Mouse (Mus musculus) limb, embryonic 12.5 days (tissue): ENCODE measurements around the gene Arhgap15. TPM values are rescaled to one million over a fixed set of nuclear protein-coding genes. Genes with fewer than 3 reads are reported as not detected.

Experiments used
- ATAC-seq: fragments of 200-750 bp; cut with Nextera tagmentation; 2 replicates; pipeline ENCODE4 v1.8.0; 2017; ENCODE audit warnings: low read depth, moderate TSS enrichment; ENCODE audit not compliant: insufficient number of reproducible peaks, insufficient read depth, low FRiP score, low TSS enrichment
- H3K27ac ChIP-seq: fragments of 300-500 bp; sonication (generic); 2 replicates; pipeline ENCODE4 v1.5.1; 2016; ENCODE audit warnings: mild to moderate bottlenecking, moderate library complexity
- H3K27me3 ChIP-seq: fragments of 300-500 bp; sonication (generic); 2 replicates; pipeline ENCODE4 v1.6.1; 2016; ENCODE audit warnings: mild to moderate bottlenecking, moderate library complexity
- H3K36me3 ChIP-seq: fragments of 300-500 bp; sonication (generic); 2 replicates; pipeline ENCODE4 v1.6.1; 2016; ENCODE audit warnings: mild to moderate bottlenecking, moderate library complexity
- H3K4me1 ChIP-seq: fragments of 300-500 bp; sonication (generic); replicated peaks from 2 replicates; pipeline ENCODE4 v1.6.1; 2016
- H3K4me2 ChIP-seq: fragments of 300-500 bp; sonication (generic); 2 replicates; pipeline ENCODE4 v1.6.1; 2016; ENCODE audit warnings: mild to moderate bottlenecking, moderate library complexity
- H3K4me3 ChIP-seq: fragments of 300-500 bp; sonication (generic); replicated peaks from 2 replicates; pipeline ENCODE4 v1.5.1; 2016; ENCODE audit warnings: mild to moderate bottlenecking
- H3K9ac ChIP-seq: fragments of 300-500 bp; sonication (generic); replicated peaks from 2 replicates; pipeline ENCODE4 v1.6.1; 2016; ENCODE audit warnings: mild to moderate bottlenecking, moderate library complexity
- H3K9me3 ChIP-seq: fragments of 300-500 bp; sonication (generic); 2 replicates; pipeline ENCODE4 v1.6.1; 2016; ENCODE audit warnings: mild to moderate bottlenecking, moderate library complexity
- WGBS: fragments of 180-500 bp; shearing (Covaris S2); methylation state at CpG from one replicate; pipeline ENCODE4 v1.1.7; 2016; 5-methylcytosine and 5-hydroxymethylcytosine counted together
- polyA plus RNA-seq: library from polyadenylated mRNA; unstranded; fragments of >200 nt; fragmentation: Nextera tagmentation; extraction: Ambion mirVana; gene quantifications from 2 replicates; pipeline ENCODE4 v1.2.1, GENCODE M21; 2016

Arhgap15 gene
- polyA plus RNA-seq, 1 experiment from 2014 or later: 0.51 TPM

DNA sequence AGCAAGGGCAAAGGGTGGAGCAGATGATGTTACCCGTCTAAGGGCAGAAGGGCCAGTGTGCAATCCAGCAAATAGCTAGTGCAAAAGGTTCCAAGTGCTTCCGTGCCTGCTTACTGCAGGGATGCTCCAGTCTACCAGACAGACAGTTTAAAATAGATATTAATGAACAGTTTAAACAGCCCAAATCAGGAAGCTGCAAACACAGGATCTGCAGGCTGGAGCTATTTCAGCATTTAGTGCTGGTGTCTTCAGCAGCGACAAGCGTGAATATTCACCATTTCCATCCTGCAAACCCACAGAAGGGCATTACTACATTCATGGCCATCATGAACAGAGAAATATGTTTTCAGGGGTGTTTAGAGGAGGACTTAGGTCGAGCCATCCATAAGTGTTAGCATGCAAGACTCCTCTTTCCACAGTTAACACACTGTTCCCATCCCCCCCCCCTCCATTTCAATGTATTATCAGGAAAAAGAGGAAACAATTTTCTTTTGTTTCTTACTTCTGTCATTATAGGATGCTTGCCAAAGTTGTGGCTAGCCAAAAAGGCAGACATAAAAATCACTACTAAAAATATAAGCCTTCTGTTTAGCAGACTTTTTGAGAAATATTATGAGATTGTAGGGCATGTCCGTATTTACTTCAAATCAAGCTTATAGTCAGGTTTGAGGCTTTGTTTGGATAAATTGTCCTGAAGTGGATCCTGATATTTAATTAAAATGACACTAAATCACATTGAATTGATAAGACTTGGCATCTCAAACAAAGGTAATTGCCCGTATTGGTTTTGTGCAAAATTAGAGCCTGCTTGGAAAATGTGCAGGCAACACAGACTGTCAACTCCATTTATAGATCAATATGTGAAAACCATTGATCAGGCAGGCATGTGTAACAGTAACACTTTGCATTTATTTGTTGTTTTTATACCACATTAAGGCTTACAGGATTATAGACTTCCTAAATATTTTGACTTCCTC lies 35.4 kb downstream of the Arhgap15 start:
- no peak overlapping the region for H3K4me2 ChIP-seq
- no peaks in the 10 kb centered on the region for H3K36me3 ChIP-seq
- H3K27me3 ChIP-seq: peaks cover 28% of the 10 kb centered on the region
- no peaks in the 10 kb centered on the region for H3K9me3 ChIP-seq
- WGBS: 65% methylated on average over 7 of the region's 7 CpGs
- H3K4me1 ChIP-seq: no peaks in the 10 kb centered on the region
- no peak overlapping the region for H3K27ac ChIP-seq
- H3K4me3 ChIP-seq: no peak overlapping the region
- ATAC-seq: no peak
- no peak overlapping the region for H3K9ac ChIP-seq

DNA sequence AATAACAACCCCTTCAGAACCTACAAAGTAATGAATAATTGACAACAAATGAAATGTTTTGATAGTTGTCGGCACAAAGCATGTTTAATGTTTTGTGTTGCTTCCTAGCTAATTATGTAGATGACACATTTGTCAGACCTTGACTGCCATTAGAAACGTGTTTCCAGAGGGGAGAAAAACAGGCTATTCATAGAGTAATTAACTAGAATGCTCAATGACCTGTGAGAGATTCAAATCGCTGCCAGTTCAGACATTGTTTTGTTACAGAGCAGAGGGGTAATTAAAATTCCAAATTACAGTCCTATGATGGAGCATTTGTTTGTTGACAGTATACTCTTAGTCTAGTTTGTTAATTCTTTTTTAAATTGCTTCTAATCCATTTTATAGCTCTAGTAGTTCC lies 37.5 kb downstream of the Arhgap15 start:
- H3K4me1 ChIP-seq: no peaks in the 10 kb centered on the region
- H3K27me3 ChIP-seq: peaks cover 35% of the 10 kb centered on the region
- H3K4me3 ChIP-seq: no peak overlapping the region
- H3K9me3 ChIP-seq: no peaks in the 10 kb centered on the region
- no peak overlapping the region for H3K27ac ChIP-seq
- ATAC-seq: no peak
- no peaks in the 10 kb centered on the region for H3K36me3 ChIP-seq
- WGBS: 11% methylated on average over 3 of the region's 3 CpGs
- H3K9ac ChIP-seq: no peak overlapping the region
- no peak overlapping the region for H3K4me2 ChIP-seq

DNA sequence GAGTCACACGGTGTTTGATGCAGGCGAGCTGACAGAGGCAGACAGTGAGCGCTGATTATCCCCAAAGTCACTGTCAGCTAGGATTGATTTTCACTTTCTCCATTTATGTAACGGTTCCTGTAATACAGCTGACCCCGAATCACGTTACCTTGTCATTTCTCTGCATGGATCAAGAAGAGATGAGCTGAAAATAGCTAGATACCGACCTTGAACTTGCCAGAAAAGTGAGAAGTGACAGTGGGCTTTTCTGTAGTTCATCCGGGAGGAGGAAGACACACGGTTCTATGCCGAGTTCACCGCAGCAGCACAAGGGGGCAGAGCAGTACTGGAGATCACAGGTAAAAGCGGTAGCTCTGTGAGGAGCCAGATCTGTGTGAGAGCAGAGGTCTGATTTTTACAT lies 38.5 kb downstream of the Arhgap15 start:
- no peak overlapping the region for H3K4me2 ChIP-seq
- no peaks in the 10 kb centered on the region for H3K9me3 ChIP-seq
- no peak overlapping the region for H3K27ac ChIP-seq
- no peaks in the 10 kb centered on the region for H3K36me3 ChIP-seq
- 51% methylated on average over 12 of the region's 12 CpGs for WGBS
- no peak overlapping the region for H3K9ac ChIP-seq
- H3K4me3 ChIP-seq: no peak overlapping the region
- peaks cover 35% of the 10 kb centered on the region for H3K27me3 ChIP-seq
- no peaks in the 10 kb centered on the region for H3K4me1 ChIP-seq
- ATAC-seq: no peak

DNA sequence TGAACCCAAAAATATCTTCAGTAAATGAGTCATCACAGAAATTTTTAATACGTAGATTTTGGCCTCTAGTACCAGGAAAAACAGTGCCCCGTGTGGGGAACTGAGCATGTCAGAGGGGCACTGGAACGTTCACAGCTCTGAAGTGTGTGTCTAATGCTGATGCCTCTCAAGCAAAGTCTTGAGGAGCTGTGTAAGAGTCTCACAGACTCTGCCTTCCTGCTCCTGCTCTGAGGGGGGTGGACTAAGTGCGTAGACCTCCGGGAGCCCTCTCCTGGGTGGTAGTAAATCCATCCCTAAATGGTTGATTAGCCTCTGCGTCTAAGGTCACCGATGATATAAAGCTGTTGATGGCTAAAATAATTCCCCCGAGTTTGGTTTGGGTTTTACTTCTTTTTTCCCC lies 39.9 kb downstream of the Arhgap15 start:
- peaks cover 34% of the 10 kb centered on the region for H3K27me3 ChIP-seq
- no peaks in the 10 kb centered on the region for H3K9me3 ChIP-seq
- H3K4me3 ChIP-seq: no peak overlapping the region
- H3K4me2 ChIP-seq: no peak overlapping the region
- ATAC-seq: no peak
- no peaks in the 10 kb centered on the region for H3K36me3 ChIP-seq
- H3K27ac ChIP-seq: no peak overlapping the region
- H3K4me1 ChIP-seq: no peaks in the 10 kb centered on the region
- 24% methylated on average over 8 of the region's 8 CpGs for WGBS
- no peak overlapping the region for H3K9ac ChIP-seq

DNA sequence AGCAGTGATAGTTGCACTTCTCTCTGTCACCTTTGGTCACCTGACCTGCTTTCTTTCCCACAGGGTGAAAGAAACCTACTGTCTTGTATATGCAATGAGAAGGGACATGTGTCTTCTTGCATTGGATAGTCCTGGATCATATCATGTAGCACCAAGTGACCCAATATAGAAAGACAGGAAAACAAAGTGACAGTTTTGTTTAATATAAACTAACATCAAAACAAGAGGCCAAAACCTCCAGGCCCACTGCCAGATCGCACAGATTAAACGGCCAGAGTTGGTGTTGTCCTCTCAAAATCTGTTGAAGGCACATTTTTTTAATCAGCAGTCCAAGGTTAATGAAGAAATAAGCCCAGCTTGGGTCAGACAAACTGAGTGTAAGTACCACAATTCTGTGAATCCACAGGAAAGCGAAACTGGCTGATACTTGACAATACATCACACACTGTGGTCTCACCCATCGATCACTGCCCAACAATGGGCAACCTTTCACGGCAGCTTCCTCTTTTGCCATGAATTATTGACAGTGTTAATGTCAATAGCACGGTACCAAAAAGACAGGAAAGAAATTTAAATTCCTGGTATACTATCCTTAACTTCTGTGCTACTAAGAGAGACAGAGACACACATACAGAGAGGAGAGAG lies 41.5 kb downstream of the Arhgap15 start:
- Histone ChIP-seq H3K27ac (no peak overlapping the region), H3K36me3 (no peaks in the 10 kb centered on the region), H3K4me2 (no peak overlapping the region), H3K9me3 (no peaks in the 10 kb centered on the region), H3K27me3 (peaks cover 28% of the 10 kb centered on the region), H3K4me3 (no peak overlapping the region), H3K4me1 (no peaks in the 10 kb centered on the region), H3K9ac (no peak overlapping the region)
- WGBS: 69% methylated on average over 6 of the region's 6 CpGs
- no peak for ATAC-seq

DNA sequence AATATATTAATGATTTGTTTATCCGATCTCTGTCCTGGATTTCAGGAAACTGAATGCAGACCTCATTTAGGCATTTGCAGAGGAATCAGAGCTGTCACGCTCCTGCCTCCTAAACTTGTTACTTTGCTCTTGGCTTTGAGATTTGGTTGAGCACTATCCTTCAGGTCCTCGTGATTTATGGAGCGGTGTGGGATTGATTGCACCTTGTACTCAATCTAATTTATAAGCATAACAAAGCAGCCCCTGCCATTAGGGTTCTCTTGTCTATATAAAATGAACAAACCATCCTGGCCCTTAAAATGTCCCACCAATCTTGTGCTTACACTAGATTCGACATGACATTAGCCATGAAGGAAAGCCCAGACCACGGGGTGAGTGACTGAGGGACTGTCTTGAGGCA lies 43.0 kb downstream of the Arhgap15 start:
- no peak overlapping the region for H3K4me3 ChIP-seq
- H3K4me2 ChIP-seq: no peak overlapping the region
- H3K4me1 ChIP-seq: no peaks in the 10 kb centered on the region
- no peaks in the 10 kb centered on the region for H3K9me3 ChIP-seq
- WGBS: 63% methylated on average over 6 of the region's 6 CpGs
- no peaks in the 10 kb centered on the region for H3K36me3 ChIP-seq
- H3K27me3 ChIP-seq: peaks cover 20% of the 10 kb centered on the region
- H3K9ac ChIP-seq: no peak overlapping the region
- no peak for ATAC-seq
- H3K27ac ChIP-seq: no peak overlapping the region

DNA sequence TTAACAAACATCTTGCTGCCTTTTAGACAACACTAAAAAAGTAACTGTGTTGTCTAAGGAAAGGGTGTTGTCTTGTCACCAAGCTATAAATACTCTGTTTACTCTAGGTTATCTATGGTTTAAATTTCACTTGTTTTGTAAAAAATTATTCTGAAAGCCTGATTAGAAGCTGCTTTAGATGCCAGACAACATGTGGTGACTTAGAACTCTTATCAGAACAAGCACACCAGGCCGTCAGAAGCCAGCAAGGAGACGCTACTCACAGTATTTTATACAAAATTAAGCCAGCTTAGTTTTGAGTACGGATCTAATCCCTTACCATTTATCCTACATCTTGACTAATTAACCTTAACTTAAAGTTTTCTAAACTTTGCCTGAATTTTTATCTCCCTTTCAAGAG lies 44.5 kb downstream of the Arhgap15 start:
- Histone ChIP-seq H3K36me3 (no peaks in the 10 kb centered on the region), H3K4me2 (no peak overlapping the region), H3K9ac (no peak overlapping the region), H3K27me3 (peaks cover 13% of the 10 kb centered on the region), H3K27ac (no peak overlapping the region), H3K4me1 (no peaks in the 10 kb centered on the region), H3K4me3 (no peak overlapping the region), H3K9me3 (no peaks in the 10 kb centered on the region)
- WGBS: 71% methylated on average over 3 of the region's 3 CpGs
- no peak for ATAC-seq

DNA sequence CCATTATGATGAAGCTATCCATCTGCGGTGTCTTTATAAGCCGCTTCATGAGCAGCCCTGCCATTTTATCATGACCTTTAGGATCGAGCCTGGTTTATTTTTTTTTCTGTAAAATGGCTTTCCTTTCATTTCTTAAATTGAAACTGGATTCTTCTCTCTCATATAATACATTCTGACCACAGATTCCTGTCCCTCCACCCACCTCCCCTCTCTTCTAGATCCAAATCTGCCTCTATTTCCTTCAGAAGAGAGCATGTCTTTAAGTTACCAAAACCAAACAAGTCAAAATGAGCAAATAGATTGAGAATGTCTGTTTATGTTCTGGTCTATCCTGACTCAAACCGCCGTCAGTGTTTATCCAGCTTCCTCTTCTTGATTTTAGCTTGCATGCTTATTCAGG lies 46.1 kb downstream of the Arhgap15 start:
- Histone ChIP-seq H3K4me3 (no peak overlapping the region), H3K27me3 (peaks cover 3% of the 10 kb centered on the region; the same call in 1 of the 2 replicates), H3K9ac (no peak overlapping the region), H3K9me3 (no peaks in the 10 kb centered on the region), H3K4me1 (no peaks in the 10 kb centered on the region), H3K36me3 (no peaks in the 10 kb centered on the region), H3K27ac (no peak overlapping the region), H3K4me2 (no peak overlapping the region)
- WGBS: 91% methylated on average over 5 of the region's 5 CpGs
- no peak for ATAC-seq

DNA sequence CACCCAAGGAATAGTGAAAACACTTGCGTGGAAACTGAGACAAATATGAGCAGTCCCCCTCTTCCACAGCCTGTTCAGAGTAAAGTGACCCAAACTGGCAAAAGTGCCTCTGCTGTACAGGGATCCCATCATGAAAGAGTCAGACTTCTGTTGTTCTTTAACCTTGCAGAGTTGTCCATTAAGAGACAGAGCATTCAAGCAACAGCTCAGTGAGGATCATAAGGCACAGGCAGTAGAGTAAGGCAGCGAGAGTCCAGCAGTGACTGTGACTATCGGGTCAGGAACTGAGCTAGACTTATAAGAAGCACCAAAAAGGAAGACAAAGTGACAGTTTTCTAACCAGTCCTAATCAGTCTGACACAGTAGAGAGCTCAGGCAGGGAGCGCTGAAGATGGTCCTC lies 47.8 kb downstream of the Arhgap15 start:
- no peak overlapping the region for H3K9ac ChIP-seq
- no peak for ATAC-seq
- H3K9me3 ChIP-seq: no peaks in the 10 kb centered on the region
- H3K4me3 ChIP-seq: no peak overlapping the region
- H3K4me2 ChIP-seq: no peak overlapping the region
- H3K27ac ChIP-seq: no peak overlapping the region
- H3K36me3 ChIP-seq: no peaks in the 10 kb centered on the region
- WGBS: 90% methylated on average over 4 of the region's 4 CpGs
- H3K4me1 ChIP-seq: no peaks in the 10 kb centered on the region
- H3K27me3 ChIP-seq: no peaks in the 10 kb centered on the region

DNA sequence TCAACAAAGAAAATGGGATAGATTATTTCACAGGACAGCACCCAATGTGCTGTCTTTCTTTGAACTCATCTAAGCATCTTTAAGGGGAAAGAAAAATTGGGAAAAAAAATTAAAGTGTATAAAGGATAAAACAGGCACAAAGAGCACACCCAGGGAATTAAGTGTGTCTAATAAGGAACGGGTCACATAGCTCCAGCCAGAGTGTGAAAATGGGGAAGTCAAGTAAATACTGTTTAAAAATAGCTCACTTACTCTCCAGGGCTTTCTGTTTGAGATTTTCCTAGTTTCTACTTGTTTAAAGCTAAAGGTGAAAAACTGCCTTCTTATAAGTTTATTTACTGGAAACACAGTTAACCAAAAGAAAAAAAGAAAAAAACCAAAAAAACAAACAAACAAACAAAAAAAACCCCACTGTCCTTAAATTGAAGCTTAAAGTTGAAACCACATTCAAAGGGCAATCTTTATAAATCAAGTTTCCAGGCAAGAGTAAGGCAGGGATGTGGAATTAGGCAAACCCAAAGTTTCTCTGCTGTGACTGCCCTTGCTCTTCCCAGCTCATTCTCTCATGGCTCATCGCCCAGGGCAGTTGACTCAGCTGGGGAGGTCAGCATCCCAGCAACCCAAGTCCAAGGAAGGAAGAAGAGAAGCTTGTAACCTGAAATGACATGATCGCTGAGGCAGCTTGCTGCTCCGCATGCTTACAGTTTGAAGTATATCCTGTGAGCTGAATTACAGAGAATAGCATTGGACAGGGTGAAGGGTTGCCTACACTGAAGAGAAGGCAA lies 57.5 kb downstream of the Arhgap15 start:
- Histone ChIP-seq H3K9me3 (no peaks in the 10 kb centered on the region), H3K27me3 (no peaks in the 10 kb centered on the region; the same call in 1 of the 2 replicates), H3K4me1 (no peaks in the 10 kb centered on the region), H3K36me3 (no peaks in the 10 kb centered on the region), H3K9ac (no peak overlapping the region), H3K27ac (no peak overlapping the region), H3K4me3 (no peak overlapping the region), H3K4me2 (no peak overlapping the region)
- WGBS: 75% methylated on average over 4 of the region's 4 CpGs
- ATAC-seq: no peak
